Mouse (Mus musculus) stomach, postnatal 0 days (tissue): ENCODE results near the gene Chn2. TPM values are rescaled to one million over a fixed set of nuclear protein-coding genes. Genes with fewer than 3 reads are reported as not detected.

Experiments
- ATAC-seq: fragments of 200-750 bp; cut with Nextera tagmentation; 2 replicates; pipeline ENCODE4 v1.8.0; 2017; ENCODE audit not compliant: low FRiP score, low TSS enrichment
- DNase-seq: peaks from one replicate; pipeline ENCODE4 v3.0.0-alpha.2; 2016; ENCODE audit warnings: low spot score
- H3K27ac ChIP-seq: fragments of 300-500 bp; sonication (generic); replicated peaks from 2 replicates; pipeline ENCODE4 v1.5.1; 2014; ENCODE audit warnings: mild to moderate bottlenecking, control low read depth
- H3K27me3 ChIP-seq: fragments of 300-500 bp; sonication (generic); 2 replicates; pipeline ENCODE4 v1.6.1; 2014; ENCODE audit warnings: low read length; ENCODE audit not compliant: control insufficient read depth, insufficient read depth
- H3K36me3 ChIP-seq: fragments of 300-500 bp; sonication (generic); 2 replicates; pipeline ENCODE4 v1.6.1; 2014; ENCODE audit warnings: low read length, mixed read lengths; ENCODE audit not compliant: control insufficient read depth, insufficient read depth
- H3K4me1 ChIP-seq: fragments of 300-500 bp; sonication (generic); replicated peaks from 2 replicates; pipeline ENCODE4 v1.6.1; 2014; ENCODE audit warnings: antibody characterized with exemption; ENCODE audit not compliant: control insufficient read depth, insufficient read depth
- H3K4me2 ChIP-seq: fragments of 300-500 bp; sonication (generic); replicated peaks from 2 replicates; pipeline ENCODE4 v1.6.1; 2014; ENCODE audit warnings: low read depth, mild to moderate bottlenecking, control low read depth, moderate library complexity
- H3K4me3 ChIP-seq: fragments of 300-500 bp; sonication (generic); 2 replicates; pipeline ENCODE4 v1.5.1; 2014; ENCODE audit warnings: low read depth, low read length, control low read depth
- H3K9ac ChIP-seq: fragments of 300-500 bp; sonication (generic); 2 replicates; pipeline ENCODE4 v1.6.1; 2014; ENCODE audit warnings: mild to moderate bottlenecking, low read length, control low read depth, mixed read lengths
- H3K9me3 ChIP-seq: fragments of 300-500 bp; sonication (generic); 2 replicates; pipeline ENCODE4 v1.6.1; 2016; ENCODE audit warnings: low read length; ENCODE audit not compliant: control insufficient read depth
- CTCF ChIP-seq: IDR thresholded peaks from 2 replicates; pipeline ENCODE4 v1.5.1; 2016; ENCODE audit warnings: antibody characterized with exemption, low read depth, mild to moderate bottlenecking, moderate library complexity
- EP300 ChIP-seq: optimal IDR thresholded peaks from 2 replicates; pipeline ENCODE3; 2016; ENCODE audit warnings: antibody characterized with exemption
- WGBS: fragments of 180-500 bp; shearing (Covaris S2); extraction: QIAGEN DNeasy Blood & Tissue Kit; methylation state at CpG from one replicate; pipeline ENCODE4 v1.1.7; 2014; 5-methylcytosine and 5-hydroxymethylcytosine counted together
- polyA plus RNA-seq: library from polyadenylated mRNA; unstranded; fragments of >200 nt; fragmentation: Nextera tagmentation; extraction: Ambion mirVana; gene quantifications from 2 replicates; pipeline ENCODE4 v1.2.1, GENCODE M21; 2015

Chn2 gene
- polyA plus RNA-seq, 1 experiment from 2014 or later = 19.1 TPM

- H3K9me3 ChIP-seq = no peaks in the 10 kb centered on the region
- TF ChIP-seq EP300 (no peak), CTCF (no peak)
- no peaks in the 10 kb centered on the region for H3K27me3 ChIP-seq
- H3K4me2 ChIP-seq = no peak overlapping the region
- WGBS = 76% methylated on average over 8 of the region's 8 CpGs
- H3K4me3 ChIP-seq = no peak overlapping the region
- DNase-seq (no peak), ATAC-seq (no peak)
- H3K36me3 ChIP-seq = no peaks in the 10 kb centered on the region
- H3K4me1 ChIP-seq = no peaks in the 10 kb centered on the region; the same call in 1 of the 2 replicates
- H3K9ac ChIP-seq = no peak overlapping the region
- no peak overlapping the region for H3K27ac ChIP-seq
These were observed 6.7 kb downstream of the Chn2 start for GRCm38 (mm10) chr6:54045748-54046721.

GRCm38 (mm10) chr6:54046884-54047747 is 7.8 kb downstream of the Chn2 start:
- no peaks in the 10 kb centered on the region for H3K27me3 ChIP-seq
- DNase-seq (peak; percentile 59), ATAC-seq (peak; percentile 98)
- H3K36me3 ChIP-seq = no peaks in the 10 kb centered on the region
- 58% methylated on average over 11 of the region's 11 CpGs for WGBS
- no peak overlapping the region for H3K4me3 ChIP-seq
- peak overlapping the region; percentile 53 for H3K27ac ChIP-seq
- TF ChIP-seq EP300 (no peak), CTCF (peak; percentile 17; the same call in 1 of the 2 replicates)
- no peak overlapping the region for H3K9ac ChIP-seq
- no peaks in the 10 kb centered on the region for H3K4me1 ChIP-seq
- no peak overlapping the region for H3K4me2 ChIP-seq
- H3K9me3 ChIP-seq = no peaks in the 10 kb centered on the region

- Histone ChIP-seq H3K4me1 (no peaks in the 10 kb centered on the region), H3K4me3 (no peak overlapping the region), H3K9ac (no peak overlapping the region), H3K27me3 (no peaks in the 10 kb centered on the region), H3K4me2 (no peak overlapping the region), H3K9me3 (no peaks in the 10 kb centered on the region), H3K27ac (no peak overlapping the region), H3K36me3 (no peaks in the 10 kb centered on the region)
- WGBS = 79% methylated on average over 6 of the region's 6 CpGs
- TF ChIP-seq EP300 (no peak), CTCF (no peak)
- ATAC-seq (no peak), DNase-seq (no peak)
These were observed 9.4 kb downstream of the Chn2 start for GRCm38 (mm10) chr6:54048768-54049167.

GRCm38 (mm10) chr6:54051173-54051572 is 11.8 kb downstream of the Chn2 start:
- H3K9ac ChIP-seq = no peak overlapping the region
- 62% methylated on average over 7 of the region's 7 CpGs for WGBS
- no peaks in the 10 kb centered on the region for H3K27me3 ChIP-seq
- no peak overlapping the region for H3K4me2 ChIP-seq
- H3K4me3 ChIP-seq = no peak overlapping the region
- H3K9me3 ChIP-seq = no peaks in the 10 kb centered on the region
- ATAC-seq (no peak), DNase-seq (no peak)
- H3K27ac ChIP-seq = no peak overlapping the region
- H3K36me3 ChIP-seq = no peaks in the 10 kb centered on the region
- TF ChIP-seq EP300 (no peak), CTCF (no peak)
- H3K4me1 ChIP-seq = no peaks in the 10 kb centered on the region

GRCm38 (mm10) chr6:54052124-54052523 is 12.8 kb downstream of the Chn2 start:
- H3K9ac ChIP-seq = no peak overlapping the region
- TF ChIP-seq EP300 (no peak), CTCF (no peak)
- H3K27ac ChIP-seq = no peak overlapping the region
- H3K4me2 ChIP-seq = no peak overlapping the region
- WGBS = 91% methylated on average over 7 of the region's 7 CpGs
- no peaks in the 10 kb centered on the region for H3K27me3 ChIP-seq
- H3K9me3 ChIP-seq = no peaks in the 10 kb centered on the region
- no peak for DNase-seq
- H3K4me1 ChIP-seq = no peaks in the 10 kb centered on the region
- no peak overlapping the region for H3K4me3 ChIP-seq
- H3K36me3 ChIP-seq = no peaks in the 10 kb centered on the region
- no peak for ATAC-seq
